Mouse (Mus musculus) intestine, embryonic 15.5 days (tissue): ENCODE results near the gene Atrnl1. TPM values are rescaled to one million over a fixed set of nuclear protein-coding genes. Genes with fewer than 3 reads are reported as not detected.

Source experiments
- ATAC-seq: fragments of 200-750 bp; cut with Nextera tagmentation; 2 replicates; pipeline ENCODE4 v1.8.0; 2017; ENCODE audit warnings: moderate TSS enrichment, moderate library complexity
- H3K27ac ChIP-seq: fragments of 300-500 bp; sonication (generic); 2 replicates; pipeline ENCODE4 v1.5.1; 2015; ENCODE audit warnings: mild to moderate bottlenecking, inconsistent platforms
- H3K27me3 ChIP-seq: fragments of 300-500 bp; sonication (generic); replicated peaks from 2 replicates; pipeline ENCODE4 v1.6.1; 2015; ENCODE audit warnings: inconsistent platforms
- H3K36me3 ChIP-seq: fragments of 300-500 bp; sonication (generic); 2 replicates; pipeline ENCODE4 v1.6.1; 2015; ENCODE audit warnings: inconsistent platforms
- H3K4me1 ChIP-seq: fragments of 300-500 bp; sonication (generic); replicated peaks from 2 replicates; pipeline ENCODE4 v1.6.1; 2015; ENCODE audit warnings: inconsistent platforms
- H3K4me2 ChIP-seq: fragments of 300-500 bp; sonication (generic); replicated peaks from 2 replicates; pipeline ENCODE4 v1.6.1; 2015; ENCODE audit warnings: mild to moderate bottlenecking, inconsistent platforms
- H3K4me3 ChIP-seq: fragments of 300-500 bp; sonication (generic); replicated peaks from 2 replicates; pipeline ENCODE4 v1.5.1; 2015; ENCODE audit warnings: inconsistent platforms
- H3K9ac ChIP-seq: fragments of 300-500 bp; sonication (generic); 2 replicates; pipeline ENCODE4 v1.6.1; 2015; ENCODE audit warnings: inconsistent platforms
- H3K9me3 ChIP-seq: fragments of 300-500 bp; sonication (generic); 2 replicates; pipeline ENCODE4 v1.6.1; 2016; ENCODE audit warnings: inconsistent platforms
- WGBS: fragments of 180-500 bp; shearing (Covaris S2); methylation state at CpG from one replicate; pipeline ENCODE4 v1.1.7; 2015; 5-methylcytosine and 5-hydroxymethylcytosine counted together
- polyA plus RNA-seq: library from polyadenylated mRNA; unstranded; fragments of >200 nt; fragmentation: Nextera tagmentation; extraction: Ambion mirVana; gene quantifications from 2 replicates; pipeline ENCODE4 v1.2.1, GENCODE M21; 2015

Gene Atrnl1
- polyA plus RNA-seq, 1 experiment from 2014 or later: 4.6 TPM

- H3K4me1 ChIP-seq: no peaks in the 10 kb centered on the region
- ATAC-seq: no peak
- H3K9ac ChIP-seq: no peak overlapping the region
- no peak overlapping the region for H3K27ac ChIP-seq
- WGBS: 74% methylated on average over 5 of the region's 5 CpGs
- H3K9me3 ChIP-seq: no peaks in the 10 kb centered on the region
- no peak overlapping the region for H3K4me2 ChIP-seq
- H3K27me3 ChIP-seq: no peaks in the 10 kb centered on the region
- H3K36me3 ChIP-seq: no peaks in the 10 kb centered on the region
- H3K4me3 ChIP-seq: no peak overlapping the region
Observed at GRCm38 (mm10) chr19:57922991-57923390, 312.2 kb downstream of the Atrnl1 start.

GRCm38 (mm10) chr19:57924856-57925255, 314.0 kb downstream of the Atrnl1 start:
- no peak for ATAC-seq
- no peaks in the 10 kb centered on the region for H3K36me3 ChIP-seq
- H3K4me3 ChIP-seq: no peak overlapping the region
- H3K4me2 ChIP-seq: no peak overlapping the region
- no peaks in the 10 kb centered on the region for H3K4me1 ChIP-seq
- no peaks in the 10 kb centered on the region for H3K9me3 ChIP-seq
- WGBS: 67% methylated on average over 8 of the region's 8 CpGs
- H3K9ac ChIP-seq: no peak overlapping the region
- no peaks in the 10 kb centered on the region for H3K27me3 ChIP-seq
- H3K27ac ChIP-seq: no peak overlapping the region

GRCm38 (mm10) chr19:57925681-57926080, 314.8 kb downstream of the Atrnl1 start:
- no peaks in the 10 kb centered on the region for H3K4me1 ChIP-seq
- no peak overlapping the region for H3K4me2 ChIP-seq
- no peak overlapping the region for H3K4me3 ChIP-seq
- 63% methylated on average over 10 of the region's 10 CpGs for WGBS
- H3K9me3 ChIP-seq: no peaks in the 10 kb centered on the region
- H3K27me3 ChIP-seq: no peaks in the 10 kb centered on the region
- ATAC-seq: peak; percentile 59
- H3K36me3 ChIP-seq: no peaks in the 10 kb centered on the region
- H3K27ac ChIP-seq: no peak overlapping the region
- no peak overlapping the region for H3K9ac ChIP-seq

GRCm38 (mm10) chr19:57926164-57926860, 315.5 kb downstream of the Atrnl1 start:
- Histone ChIP-seq H3K36me3 (no peaks in the 10 kb centered on the region), H3K27me3 (no peaks in the 10 kb centered on the region), H3K27ac (no peak overlapping the region), H3K4me2 (no peak overlapping the region), H3K4me3 (no peak overlapping the region), H3K9me3 (no peaks in the 10 kb centered on the region), H3K4me1 (no peaks in the 10 kb centered on the region), H3K9ac (no peak overlapping the region)
- peak; percentile 93 for ATAC-seq
- WGBS: 93% methylated on average over 5 of the region's 5 CpGs

GRCm38 (mm10) chr19:57926941-57927471, 316.2 kb downstream of the Atrnl1 start:
- H3K27me3 ChIP-seq: no peaks in the 10 kb centered on the region
- H3K4me1 ChIP-seq: no peaks in the 10 kb centered on the region
- no peak for ATAC-seq
- no peak overlapping the region for H3K9ac ChIP-seq
- 38% methylated on average over 10 of the region's 10 CpGs for WGBS
- no peak overlapping the region for H3K4me3 ChIP-seq
- H3K27ac ChIP-seq: no peak overlapping the region
- H3K36me3 ChIP-seq: no peaks in the 10 kb centered on the region
- no peaks in the 10 kb centered on the region for H3K9me3 ChIP-seq
- no peak overlapping the region for H3K4me2 ChIP-seq

- H3K4me2 ChIP-seq: no peak overlapping the region
- no peak overlapping the region for H3K27ac ChIP-seq
- no peak overlapping the region for H3K4me3 ChIP-seq
- H3K9ac ChIP-seq: no peak overlapping the region
- no peaks in the 10 kb centered on the region for H3K9me3 ChIP-seq
- 67% methylated on average over 11 of the region's 11 CpGs for WGBS
- no peaks in the 10 kb centered on the region for H3K27me3 ChIP-seq
- no peaks in the 10 kb centered on the region for H3K4me1 ChIP-seq
- no peak for ATAC-seq
- H3K36me3 ChIP-seq: no peaks in the 10 kb centered on the region
Observed at GRCm38 (mm10) chr19:57927566-57928523, 317.0 kb downstream of the Atrnl1 start.

- ATAC-seq: no peak
- no peaks in the 10 kb centered on the region for H3K27me3 ChIP-seq
- H3K27ac ChIP-seq: no peak overlapping the region
- H3K4me2 ChIP-seq: no peak overlapping the region
- WGBS: 95% methylated on average over 4 of the region's 4 CpGs
- H3K4me1 ChIP-seq: no peaks in the 10 kb centered on the region
- H3K4me3 ChIP-seq: no peak overlapping the region
- no peaks in the 10 kb centered on the region for H3K9me3 ChIP-seq
- no peak overlapping the region for H3K9ac ChIP-seq
- H3K36me3 ChIP-seq: no peaks in the 10 kb centered on the region
Observed at GRCm38 (mm10) chr19:57931626-57932025, 320.8 kb downstream of the Atrnl1 start.

- H3K4me2 ChIP-seq: no peak overlapping the region
- H3K4me3 ChIP-seq: no peak overlapping the region
- no peaks in the 10 kb centered on the region for H3K36me3 ChIP-seq
- H3K9me3 ChIP-seq: no peaks in the 10 kb centered on the region
- no peak for ATAC-seq
- WGBS: 92% methylated on average over 3 of the region's 3 CpGs
- H3K27ac ChIP-seq: no peak overlapping the region
- H3K27me3 ChIP-seq: no peaks in the 10 kb centered on the region
- no peaks in the 10 kb centered on the region for H3K4me1 ChIP-seq
- H3K9ac ChIP-seq: no peak overlapping the region
Observed at GRCm38 (mm10) chr19:57936865-57937264, 326.0 kb downstream of the Atrnl1 start.

GRCm38 (mm10) chr19:57939166-57939565, 328.3 kb downstream of the Atrnl1 start:
- Histone ChIP-seq H3K4me1 (no peaks in the 10 kb centered on the region), H3K4me2 (no peak overlapping the region), H3K9ac (no peak overlapping the region), H3K4me3 (no peak overlapping the region), H3K9me3 (no peaks in the 10 kb centered on the region), H3K36me3 (no peaks in the 10 kb centered on the region), H3K27me3 (no peaks in the 10 kb centered on the region), H3K27ac (no peak overlapping the region)
- 45% methylated on average over 1 of the region's 1 CpGs for WGBS
- ATAC-seq: no peak

- Histone ChIP-seq H3K27ac (no peak overlapping the region), H3K36me3 (no peaks in the 10 kb centered on the region), H3K27me3 (no peaks in the 10 kb centered on the region), H3K9me3 (no peaks in the 10 kb centered on the region), H3K4me3 (no peak overlapping the region), H3K9ac (no peak overlapping the region), H3K4me2 (no peak overlapping the region), H3K4me1 (no peaks in the 10 kb centered on the region)
- WGBS: 66% methylated on average over 8 of the region's 8 CpGs
- no peak for ATAC-seq
Observed at GRCm38 (mm10) chr19:57941529-57941928, 330.7 kb downstream of the Atrnl1 start.

- no peaks in the 10 kb centered on the region for H3K4me1 ChIP-seq
- H3K9ac ChIP-seq: no peak overlapping the region
- no peak overlapping the region for H3K4me2 ChIP-seq
- H3K9me3 ChIP-seq: no peaks in the 10 kb centered on the region
- H3K36me3 ChIP-seq: no peaks in the 10 kb centered on the region
- H3K27me3 ChIP-seq: no peaks in the 10 kb centered on the region
- no peak overlapping the region for H3K4me3 ChIP-seq
- WGBS: 88% methylated on average over 14 of the region's 14 CpGs
- no peak overlapping the region for H3K27ac ChIP-seq
- no peak for ATAC-seq
Observed at GRCm38 (mm10) chr19:57942281-57942680, 331.4 kb downstream of the Atrnl1 start.

GRCm38 (mm10) chr19:57943308-57943707, 332.5 kb downstream of the Atrnl1 start:
- Histone ChIP-seq H3K27ac (no peak overlapping the region), H3K36me3 (no peaks in the 10 kb centered on the region), H3K9me3 (no peaks in the 10 kb centered on the region), H3K4me2 (no peak overlapping the region), H3K27me3 (no peaks in the 10 kb centered on the region), H3K4me3 (no peak overlapping the region), H3K9ac (no peak overlapping the region), H3K4me1 (no peaks in the 10 kb centered on the region)
- ATAC-seq: no peak
- WGBS: 49% methylated on average over 2 of the region's 2 CpGs
